Comparison of ENCODE assay signal across 10 mouse cellular contexts in the genomic region with DNA sequence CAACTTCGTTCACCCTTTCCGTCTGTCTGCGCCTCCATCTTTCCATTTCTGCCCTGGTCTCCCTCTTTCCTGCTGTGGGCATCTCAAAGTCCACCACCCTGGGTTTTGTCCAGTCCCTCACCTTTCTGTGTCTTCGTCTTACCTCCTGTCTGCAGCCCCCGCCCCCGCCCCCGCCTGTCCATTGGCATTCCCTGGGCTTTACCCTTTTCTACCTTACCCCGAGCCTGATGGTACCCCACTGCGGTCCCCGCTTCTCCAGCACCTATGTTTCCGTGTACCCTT. TPM values are rescaled to one million over a fixed set of nuclear protein-coding genes. Genes with fewer than 3 reads are reported as not detected.
DNase-seq lines count a peak whose midpoint lies in the region; ATAC-seq lines count a peak whose summit lies in the region.
"Had no signal": no experiment of that assay in that cellular context is flagged by ENCODE, and none has a peak within 500 bp of the region (broad histone marks: within the 10 kb centered on the region; RNA-seq: fewer than 3 reads in every experiment).

No protein-coding gene starts in this region.

- H3K9me3 ChIP-seq in kidney, embryonic 16.5 days (ENCODE audit: low read length): no peaks in the 10 kb centered on the region
- H3K9me3 ChIP-seq in embryonic facial prominence, embryonic 12.5 days: no peaks in the 10 kb centered on the region
- no peaks in the 10 kb centered on the region for H3K9me3 ChIP-seq in intestine, embryonic 14.5 days (ENCODE audit: control insufficient read depth, low read length)
- no peaks in the 10 kb centered on the region for H3K9me3 ChIP-seq in neural tube, embryonic 15.5 days (replicated peaks)

- WGBS in kidney, embryonic 16.5 days: under 1% methylated on average over 11 of the region's 11 CpGs
- under 1% methylated on average over 11 of the region's 11 CpGs for WGBS in embryonic facial prominence, embryonic 12.5 days
- WGBS in intestine, embryonic 14.5 days: 1% methylated on average over 10 of the region's 11 CpGs
- WGBS in neural tube, embryonic 15.5 days: 0% methylated on average over 10 of the region's 11 CpGs

- H3K27me3 ChIP-seq in kidney, embryonic 16.5 days (ENCODE audit: insufficient read depth, low read length): peaks cover 90% of the 10 kb centered on the region
- peaks cover 87% of the 10 kb centered on the region for H3K27me3 ChIP-seq in embryonic facial prominence, embryonic 12.5 days
- peaks cover 96% of the 10 kb centered on the region for H3K27me3 ChIP-seq in intestine, embryonic 14.5 days (replicated peaks; ENCODE audit: control insufficient read depth, insufficient read depth, low read length)
- H3K27me3 ChIP-seq in neural tube, embryonic 15.5 days (replicated peaks): peaks cover 4% of the 10 kb centered on the region; the same call in 1 of the 2 replicates

- H3K4me2 ChIP-seq in kidney, embryonic 16.5 days (replicated peaks; ENCODE audit: low read depth, low read length): peak overlapping the region; percentile 96; the same call in 1 of the 2 replicates
- H3K4me2 ChIP-seq in embryonic facial prominence, embryonic 12.5 days (replicated peaks): peak overlapping the region; percentile 99; the same call in 1 of the 2 replicates
- peak overlapping the region; percentile 98 for H3K4me2 ChIP-seq in intestine, embryonic 14.5 days (ENCODE audit: low read length)
- peak overlapping the region; percentile 83 for H3K4me2 ChIP-seq in neural tube, embryonic 15.5 days

- no peak for ATAC-seq in kidney, embryonic 16.5 days (ENCODE audit: low FRiP score, low TSS enrichment)
- ATAC-seq in embryonic facial prominence, embryonic 12.5 days (ENCODE audit: insufficient number of reproducible peaks, insufficient read depth, low FRiP score, low TSS enrichment): no peak
- ATAC-seq in intestine, embryonic 14.5 days (replicated peaks; ENCODE audit: low FRiP score, low TSS enrichment, low read depth): no peak
- ATAC-seq in neural tube, embryonic 15.5 days (ENCODE audit: low FRiP score): no peak

- H3K4me1 ChIP-seq in kidney, embryonic 16.5 days (ENCODE audit: insufficient read depth, low read length): peaks cover 24% of the 10 kb centered on the region
- H3K4me1 ChIP-seq in embryonic facial prominence, embryonic 12.5 days: peaks cover 19% of the 10 kb centered on the region
- H3K4me1 ChIP-seq in intestine, embryonic 14.5 days (replicated peaks; ENCODE audit: control insufficient read depth, insufficient read depth, low read length): peaks cover 3% of the 10 kb centered on the region
- peaks cover 54% of the 10 kb centered on the region for H3K4me1 ChIP-seq in neural tube, embryonic 15.5 days

- H3K36me3 ChIP-seq in kidney, embryonic 16.5 days (ENCODE audit: insufficient read depth, low read length): no peaks in the 10 kb centered on the region
- H3K36me3 ChIP-seq in embryonic facial prominence, embryonic 12.5 days: no peaks in the 10 kb centered on the region
- H3K36me3 ChIP-seq in intestine, embryonic 14.5 days (ENCODE audit: control insufficient read depth, insufficient read depth, low read length): no peaks in the 10 kb centered on the region
- H3K36me3 ChIP-seq in neural tube, embryonic 15.5 days: no peaks in the 10 kb centered on the region
- H3K36me3 ChIP-seq: G1E had no signal

- H3K27ac ChIP-seq in kidney, embryonic 16.5 days (ENCODE audit: low read length): no peak overlapping the region
- no peak overlapping the region for H3K27ac ChIP-seq in embryonic facial prominence, embryonic 12.5 days
- H3K27ac ChIP-seq in intestine, embryonic 14.5 days (ENCODE audit: low read depth): no peak overlapping the region
- H3K27ac ChIP-seq in neural tube, embryonic 15.5 days (replicated peaks): peak overlapping the region; percentile 86

- DNase-seq in kidney, postnatal 10 days: no peak
- no peak for DNase-seq in intestine, embryonic 14.5 days (ENCODE audit: low spot score)
- no peak for DNase-seq in lung, adult 18-20 months
- no peak for DNase-seq in Muller cell, postnatal 12 days (ENCODE audit: inconsistent ontology term)
- DNase-seq in gastrocnemius, postnatal 10 days: no peak
- DNase-seq: layer of hippocampus, adult 9-11 months had no signal

- H3K4me3 ChIP-seq in kidney, embryonic 16.5 days (ENCODE audit: low read length): no peak overlapping the region
- H3K4me3 ChIP-seq in embryonic facial prominence, embryonic 12.5 days: peak overlapping the region; percentile 70
- peak overlapping the region; percentile 49; the same call in 1 of the 2 replicates for H3K4me3 ChIP-seq in intestine, embryonic 14.5 days (ENCODE audit: low read depth, low read length)
- H3K4me3 ChIP-seq in neural tube, embryonic 15.5 days (replicated peaks): peak overlapping the region; percentile 73

- H3K9ac ChIP-seq in kidney, embryonic 16.5 days (replicated peaks; ENCODE audit: low read length): no peak overlapping the region
- no peak overlapping the region for H3K9ac ChIP-seq in embryonic facial prominence, embryonic 12.5 days
- H3K9ac ChIP-seq in intestine, embryonic 14.5 days (ENCODE audit: low read length): no peak overlapping the region
- H3K9ac ChIP-seq in neural tube, embryonic 15.5 days (replicated peaks): peak overlapping the region; percentile 88

RNA-seq across cellular contexts. Expression of a gene that starts 1.6 kb away (rescaled TPM):
- not detected in 2 replicates for polyA plus RNA-seq in kidney, embryonic 16.5 days (2015; fragmentation: Nextera tagmentation; extraction: Ambion mirVana)
- 0.31 and 0.47 TPM in 2 replicates for polyA plus RNA-seq in embryonic facial prominence, embryonic 12.5 days (2016; fragmentation: Nextera tagmentation; extraction: Ambion mirVana)
- 0.28 and 0.36 TPM in 2 replicates for polyA plus RNA-seq in intestine, embryonic 14.5 days (2014; fragmentation: Nextera tagmentation; extraction: Ambion mirVana)
- polyA plus RNA-seq in neural tube, embryonic 15.5 days (2015; fragmentation: Nextera tagmentation; extraction: Ambion mirVana): 10.0 and 11.6 TPM in 2 replicates
- under 1 TPM; 0.52 to 0.56 TPM for total RNA-seq in gastrocnemius, postnatal 10 days (2021)
- total RNA-seq: G1E had no signal
- polyA plus RNA-seq: G1E had no signal

RNA-seq across cellular contexts. Expression of a gene that starts 28.8 kb away (rescaled TPM):
- 0.24 TPM in 1 of 2 replicates, not detected in the other for polyA plus RNA-seq in kidney, embryonic 16.5 days (2015; fragmentation: Nextera tagmentation; extraction: Ambion mirVana)
- polyA plus RNA-seq in embryonic facial prominence, embryonic 12.5 days (2016; fragmentation: Nextera tagmentation; extraction: Ambion mirVana): 0.32 and 0.56 TPM in 2 replicates
- polyA plus RNA-seq in intestine, embryonic 14.5 days (2014; fragmentation: Nextera tagmentation; extraction: Ambion mirVana): 0.55 and 1.4 TPM in 2 replicates
- polyA plus RNA-seq in neural tube, embryonic 15.5 days (2015; fragmentation: Nextera tagmentation; extraction: Ambion mirVana): 0.73 TPM in 1 of 2 replicates, not detected in the other
- not detected for total RNA-seq in gastrocnemius, postnatal 10 days (2021)
- polyA plus RNA-seq: G1E had no signal

RNA-seq across cellular contexts. Expression of a gene that starts 36.6 kb away (rescaled TPM):
- not detected in 2 replicates for polyA plus RNA-seq in kidney, embryonic 16.5 days (2015; fragmentation: Nextera tagmentation; extraction: Ambion mirVana)
- 8.4 and 16.1 TPM in 2 replicates for polyA plus RNA-seq in embryonic facial prominence, embryonic 12.5 days (2016; fragmentation: Nextera tagmentation; extraction: Ambion mirVana)
- polyA plus RNA-seq in intestine, embryonic 14.5 days (2014; fragmentation: Nextera tagmentation; extraction: Ambion mirVana): 2.5 TPM in 1 of 2 replicates, not detected in the other
- polyA plus RNA-seq in neural tube, embryonic 15.5 days (2015; fragmentation: Nextera tagmentation; extraction: Ambion mirVana): 0.41 and 1.5 TPM in 2 replicates
- not detected for total RNA-seq in gastrocnemius, postnatal 10 days (2021)
- total RNA-seq: G1E had no signal
- polyA plus RNA-seq: G1E had no signal
